Mouse (Mus musculus) right cerebral cortex, postnatal 10 days (tissue): ENCODE data around the gene Crygd.

ENCODE experiments used
- DNase-seq, 2 experiments: peaks; one replicate each; pipeline ENCODE4 v3.0.0; 2021; ENCODE audit warnings: low spot score in 2 of 2

Crygd gene

DNA sequence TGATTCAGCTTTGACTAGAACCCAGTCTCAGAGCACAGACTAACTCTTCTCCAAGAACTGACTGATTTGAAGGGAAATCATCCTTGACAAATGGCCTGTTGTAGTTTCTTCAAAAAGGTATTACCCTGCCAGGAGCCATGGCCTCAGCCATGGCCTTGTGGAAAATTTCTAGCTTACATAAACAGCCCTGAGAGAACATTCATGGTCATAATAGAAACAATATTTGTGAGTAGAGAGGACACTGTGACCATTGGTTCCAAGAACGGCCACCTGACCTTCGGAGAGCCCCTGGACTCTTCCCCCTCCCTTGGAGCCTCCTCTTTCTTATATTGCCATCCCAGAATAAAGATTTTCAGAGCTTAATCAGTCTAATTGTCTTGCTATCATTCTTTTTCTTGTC is 19.8 kb downstream of the Crygd start:
- no peak for DNase-seq

DNA sequence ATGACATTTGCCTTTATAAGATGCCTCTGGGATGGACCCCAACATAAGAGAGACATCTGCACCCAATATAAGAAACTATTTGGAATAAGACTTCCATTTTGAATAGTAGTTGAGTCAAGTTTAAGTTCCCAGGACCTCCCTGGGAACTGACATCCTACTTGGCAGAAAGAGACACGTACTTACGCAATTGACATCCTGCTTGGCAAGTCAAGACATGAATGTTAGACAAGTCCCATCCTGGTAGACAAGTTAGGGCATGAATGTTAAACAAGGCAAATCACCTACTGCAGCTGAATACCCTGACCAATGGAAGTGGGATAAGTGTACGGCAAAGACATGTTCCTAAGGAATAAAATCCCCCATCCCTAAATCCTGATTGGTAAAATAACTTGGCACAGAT is 21.4 kb downstream of the Crygd start:
- no peak for DNase-seq

DNA sequence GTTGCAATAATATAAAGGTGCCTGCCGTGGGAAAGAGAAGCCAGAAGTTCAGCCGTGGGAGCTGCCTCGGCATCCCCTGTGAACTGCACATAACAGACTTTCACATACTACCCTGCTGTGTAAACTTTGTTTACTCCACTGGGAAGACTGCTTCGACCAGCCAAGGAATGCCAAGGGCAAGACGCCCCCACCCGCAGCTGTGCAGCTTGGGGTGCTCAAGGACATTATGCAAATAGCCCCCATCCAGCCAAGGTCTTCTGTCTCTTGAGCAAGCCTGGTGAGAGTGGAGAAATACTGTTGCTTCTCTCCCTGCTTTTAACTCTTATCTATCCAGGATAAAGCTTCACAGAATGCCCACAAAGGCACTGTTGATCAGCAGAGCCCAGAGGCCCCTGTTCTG is 22.4 kb downstream of the Crygd start:
- DNase-seq, result no peak

DNA sequence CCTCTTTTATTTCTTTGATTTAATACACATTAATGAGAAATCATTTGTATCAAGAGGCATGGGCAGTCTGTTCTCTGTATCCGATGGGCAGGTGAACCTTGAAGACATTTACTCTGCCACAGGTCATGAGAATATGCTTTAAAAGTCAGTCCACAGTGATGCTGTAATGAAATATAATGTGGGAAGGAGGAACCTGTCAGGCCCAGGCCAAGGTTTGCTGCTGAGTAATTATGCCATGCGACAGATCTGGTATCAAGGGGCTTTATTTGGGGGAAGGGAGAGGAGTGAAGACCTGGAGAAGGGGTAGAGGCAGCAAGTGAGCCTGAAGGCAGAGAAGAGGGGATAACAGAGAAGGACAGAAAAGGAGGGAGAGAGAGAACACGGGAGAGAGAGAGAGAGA is 23.6 kb downstream of the Crygd start:
- no peak for DNase-seq

DNA sequence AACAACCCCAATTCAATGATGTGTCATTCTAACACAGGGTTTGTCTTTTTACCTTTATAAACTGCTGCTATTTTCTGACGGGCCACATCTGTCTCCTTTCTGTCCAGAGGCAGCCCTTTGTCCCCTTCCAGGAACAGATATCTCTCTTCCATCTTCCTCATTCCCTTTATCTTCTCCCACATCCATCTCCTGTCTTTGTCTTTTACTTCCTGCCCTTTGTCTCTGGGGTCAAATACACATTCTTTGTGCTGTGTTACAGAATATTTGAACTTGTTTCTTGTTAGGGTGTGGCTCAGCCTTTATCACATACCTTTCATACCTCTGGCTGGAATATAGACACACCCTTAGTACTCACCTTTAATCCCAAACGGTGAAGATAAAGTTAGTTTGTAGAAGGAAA is 25.7 kb downstream of the Crygd start:
- no peak for DNase-seq

DNA sequence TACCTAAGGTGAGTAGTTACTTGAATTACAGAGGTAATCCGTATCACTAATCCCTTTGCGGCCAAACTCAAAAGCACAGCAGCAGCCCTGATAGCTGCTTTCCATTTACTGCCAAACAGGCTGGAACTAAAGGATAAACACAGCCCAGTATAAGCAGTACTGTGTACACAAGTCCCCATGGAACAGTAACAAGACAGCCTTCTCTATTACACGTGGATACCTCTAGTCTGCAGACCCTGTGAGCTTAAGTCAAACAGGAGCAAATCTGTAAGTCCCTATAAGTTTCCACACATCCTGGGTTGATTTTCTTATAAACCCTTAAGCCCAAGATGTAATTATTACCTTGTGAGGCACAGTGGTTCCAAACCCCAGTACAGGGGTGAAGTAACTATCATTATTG is 27.7 kb downstream of the Crygd start:
- DNase-seq, result no peak

DNA sequence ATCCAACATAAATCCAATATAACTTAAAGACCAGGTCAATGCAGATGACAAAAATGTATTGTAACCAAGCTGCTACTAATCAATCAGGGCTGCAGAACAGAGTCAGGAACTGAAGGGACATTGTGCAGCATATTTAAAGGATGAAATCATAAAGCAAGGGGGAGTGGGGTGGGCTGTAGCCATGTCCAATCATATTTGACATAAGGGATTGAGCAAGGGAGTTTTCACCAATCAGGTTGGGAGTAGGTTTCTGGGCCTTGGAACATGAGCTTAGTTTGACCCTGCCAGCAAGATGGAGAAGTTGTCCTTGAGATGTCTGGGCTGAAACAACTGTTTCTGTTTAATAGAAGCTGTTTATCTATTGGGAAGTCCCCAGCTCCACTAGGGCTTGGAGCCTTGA is 30.6 kb downstream of the Crygd start, which contains the start of gene Akr1cl:
TSS of gene Akr1cl (minus strand) at position 119 of the 400 bp plus-strand sequence.
- DNase-seq, result no peak

DNA sequence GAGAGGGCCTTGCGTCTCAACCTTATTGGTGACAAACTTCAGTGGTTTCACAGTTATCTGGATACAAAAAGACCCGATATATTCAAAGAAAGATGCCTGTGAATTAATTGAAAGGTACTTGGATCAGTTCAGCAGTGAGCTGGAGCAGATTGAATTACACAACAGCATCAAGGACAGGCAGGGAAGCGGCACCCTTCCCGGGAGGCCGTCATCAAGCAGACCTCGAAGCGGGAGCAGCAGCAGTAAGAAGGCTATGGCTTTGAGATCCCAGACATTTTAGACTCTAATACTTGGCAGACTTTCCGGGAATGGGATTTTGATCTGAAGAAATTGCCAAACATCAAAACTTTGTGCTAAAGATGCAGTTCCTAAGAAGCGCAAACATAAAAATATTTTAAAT is 35.0 kb downstream of the Crygd start:
- DNase-seq, result no peak

DNA sequence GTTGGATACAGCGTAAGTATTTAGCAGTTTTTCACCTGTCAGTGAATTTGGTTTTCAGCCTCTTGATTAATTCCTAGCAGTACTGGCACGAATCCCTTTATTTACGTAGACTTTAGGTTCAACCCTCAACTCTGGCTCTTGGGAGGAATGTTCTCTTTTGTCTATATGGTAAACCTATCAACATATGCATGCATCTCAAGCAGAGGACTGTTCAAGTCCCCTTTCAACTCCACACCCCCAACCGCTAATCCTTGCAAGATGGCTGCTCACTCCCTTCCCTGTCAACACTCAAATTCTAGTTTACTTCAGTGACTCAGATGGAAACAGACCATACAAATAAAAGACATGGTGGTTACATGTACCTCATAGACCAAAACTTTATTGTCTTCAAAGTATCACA is 50.5 kb downstream of the Crygd start:
- DNase-seq, result no peak
